Mouse (Mus musculus) testis, adult 2 months (tissue): Measurements from ENCODE around the gene Tmem255b. TPM values are rescaled to one million over a fixed set of nuclear protein-coding genes. Genes with fewer than 3 reads are reported as not detected.

Experiments
- H3K27ac ChIP-seq: fragments of 200-500 bp; 2 replicates; pipeline ENCODE4 v1.5.1; 2012; ENCODE audit warnings: low read depth, low read length; ENCODE audit not compliant: control insufficient read depth, insufficient read depth
- H3K27me3 ChIP-seq: fragments of 200-500 bp; 2 replicates; pipeline ENCODE4 v1.6.1; 2012; ENCODE audit warnings: mild to moderate bottlenecking, low read length, moderate library complexity; ENCODE audit not compliant: control insufficient read depth, insufficient read depth
- H3K36me3 ChIP-seq: fragments of 200-500 bp; 2 replicates; pipeline ENCODE4 v1.6.1; 2012; ENCODE audit warnings: mild to moderate bottlenecking, low read length; ENCODE audit not compliant: control insufficient read depth, insufficient read depth
- H3K4me1 ChIP-seq: fragments of 200-500 bp; 2 replicates; pipeline ENCODE4 v1.6.1; 2012; ENCODE audit warnings: low read length; ENCODE audit not compliant: control insufficient read depth, insufficient read depth
- H3K4me3 ChIP-seq: fragments of 200-500 bp; 2 replicates; pipeline ENCODE4 v1.5.1; 2012; ENCODE audit warnings: low read depth, mild to moderate bottlenecking, low read length, moderate library complexity, mixed read lengths; ENCODE audit not compliant: control insufficient read depth
- CTCF ChIP-seq: fragments of 200-500 bp; IDR thresholded peaks from 2 replicates; pipeline ENCODE4 v1.5.1; 2012; ENCODE audit warnings: low read depth, mild to moderate bottlenecking, inconsistent platforms, low read length, moderate library complexity; ENCODE audit not compliant: control insufficient read depth, insufficient read depth, insufficient replicate concordance
- POLR2A ChIP-seq: fragments of 200-500 bp; IDR thresholded peaks from 2 replicates; pipeline ENCODE4 v1.6.1; 2012; ENCODE audit warnings: low read depth, mild to moderate bottlenecking, inconsistent platforms, low read length, moderate library complexity; ENCODE audit not compliant: control insufficient read depth
- polyA plus RNA-seq: library from polyadenylated mRNA; depleted of rRNA; stranded (reverse); fragments of >200 nt; gene quantifications from 2 replicates; pipeline ENCODE4 v1.2.3, GENCODE M21; 2012

Gene Tmem255b
- polyA plus RNA-seq, 1 experiment, result 4.0 TPM

DNA sequence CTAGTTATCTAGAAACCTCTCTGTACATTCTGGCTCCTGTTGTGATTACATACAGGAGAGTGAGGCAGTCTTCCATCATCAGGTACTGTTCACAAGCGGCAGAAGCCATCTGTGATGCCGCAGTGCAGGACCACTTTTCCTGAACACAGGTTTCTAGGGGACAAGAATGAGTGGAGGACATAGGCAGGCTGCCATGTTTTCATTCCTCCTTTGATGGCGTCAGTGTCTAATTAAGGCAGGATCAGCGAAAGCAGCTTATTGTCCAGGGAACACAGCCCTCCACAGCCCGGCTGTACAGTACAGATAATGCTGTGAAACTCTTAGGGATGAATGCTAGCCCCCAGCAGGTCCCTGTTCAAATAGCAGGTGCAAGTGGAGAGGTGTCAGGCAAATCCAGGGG, 29.0 kb upstream of the Tmem255b start:
- no peak overlapping the region for H3K4me3 ChIP-seq
- H3K36me3 ChIP-seq, result no peaks in the 10 kb centered on the region
- no peaks in the 10 kb centered on the region for H3K4me1 ChIP-seq

DNA sequence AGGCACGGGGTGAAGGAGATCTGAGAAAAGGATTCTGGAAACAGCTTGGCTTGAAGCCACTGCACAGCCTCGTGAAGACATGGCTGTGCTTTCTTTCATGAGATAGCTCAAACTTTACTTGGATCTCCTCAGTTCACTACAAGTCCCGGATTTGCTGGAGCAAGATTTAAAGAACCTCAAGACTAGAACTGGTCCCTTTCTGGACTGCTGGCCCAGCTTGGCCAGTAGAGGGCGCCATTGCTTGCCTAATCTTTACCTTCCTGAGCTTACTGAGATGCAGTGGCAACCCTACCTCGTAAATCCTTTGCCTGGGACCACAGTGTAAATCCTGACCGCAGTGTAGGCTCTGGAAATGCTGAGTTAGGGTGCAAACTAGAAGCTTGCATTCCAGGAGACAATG, 23.4 kb upstream of the Tmem255b start:
- H3K4me1 ChIP-seq, result peaks cover 2% of the 10 kb centered on the region
- no peak overlapping the region for H3K27ac ChIP-seq
- H3K27me3 ChIP-seq, result no peaks in the 10 kb centered on the region
- TF ChIP-seq CTCF (peak; percentile 88), POLR2A (no peak)
- no peaks in the 10 kb centered on the region for H3K36me3 ChIP-seq
- H3K4me3 ChIP-seq, result no peak overlapping the region

More for the DNA sequence above, 29.0 kb upstream of the Tmem255b start:
- Histone ChIP-seq H3K27ac (no peak overlapping the region), H3K27me3 (no peaks in the 10 kb centered on the region)
- TF ChIP-seq POLR2A, result no peak

DNA sequence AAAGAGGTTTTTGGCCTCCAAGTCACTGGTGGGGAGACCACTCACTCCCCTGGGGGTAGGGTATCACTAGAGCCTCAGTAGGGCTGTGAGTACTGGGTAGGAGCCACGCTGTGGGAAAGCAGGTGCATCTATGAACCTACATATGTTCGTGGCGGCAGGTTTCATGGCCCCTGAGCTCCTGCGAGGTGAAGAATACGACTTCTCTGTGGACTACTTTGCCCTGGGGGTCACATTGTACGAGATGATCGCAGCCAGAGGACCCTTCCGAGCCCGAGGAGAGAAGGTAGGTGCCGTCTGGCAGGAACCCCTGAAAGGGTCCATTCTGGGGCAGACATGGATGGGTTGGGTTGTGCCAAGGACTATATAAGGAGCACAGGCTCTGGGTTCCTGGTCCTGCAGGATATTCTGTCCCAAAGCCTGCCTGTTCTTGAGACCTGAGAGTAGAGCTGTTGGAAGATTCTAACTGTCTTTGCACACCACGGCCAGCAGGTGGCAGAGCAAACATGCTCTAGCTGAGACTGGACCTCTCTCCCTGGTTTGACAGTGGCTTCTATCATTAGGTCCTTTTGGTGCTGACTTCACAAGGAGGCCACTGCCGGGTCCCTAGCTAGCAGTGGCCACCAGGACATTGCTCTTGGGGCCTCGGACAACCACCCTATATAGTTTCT, 22.0 kb upstream of the Tmem255b start:
- H3K4me3 ChIP-seq, result no peak overlapping the region
- H3K4me1 ChIP-seq, result peaks cover 2% of the 10 kb centered on the region
- H3K36me3 ChIP-seq, result no peaks in the 10 kb centered on the region
- TF ChIP-seq CTCF (peak; percentile 84; the same call in 1 of the 2 replicates), POLR2A (no peak)
- no peak overlapping the region for H3K27ac ChIP-seq
- H3K27me3 ChIP-seq, result no peaks in the 10 kb centered on the region

DNA sequence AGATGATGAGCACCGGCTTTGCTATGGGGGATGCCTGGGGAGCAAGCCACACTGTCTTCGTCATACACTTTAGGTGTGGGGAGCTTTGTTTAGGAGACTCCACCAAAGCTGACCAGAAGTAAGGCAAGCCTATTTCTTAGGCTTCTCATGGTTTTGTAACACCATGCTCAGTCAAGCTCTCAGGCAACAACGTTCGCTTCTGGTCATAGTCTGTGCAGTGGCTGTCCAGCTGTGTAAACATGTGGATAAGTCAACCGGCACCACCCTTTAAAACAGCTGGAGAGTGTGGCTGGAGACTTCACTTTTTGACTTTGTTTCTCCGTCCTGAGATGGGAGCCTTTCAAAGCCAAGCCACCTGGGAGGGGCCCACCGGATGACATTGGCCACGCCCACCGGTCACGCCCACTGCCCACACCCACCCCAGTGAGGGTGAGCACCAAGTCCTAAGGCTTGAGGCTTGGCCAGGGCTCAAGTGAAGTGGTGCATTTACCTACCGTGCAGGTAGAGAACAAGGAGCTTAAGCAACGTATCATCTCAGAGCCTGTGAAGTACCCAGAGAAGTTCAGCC, 21.1 kb upstream of the Tmem255b start:
- Histone ChIP-seq H3K4me3 (no peak overlapping the region), H3K27me3 (no peaks in the 10 kb centered on the region), H3K27ac (no peak overlapping the region), H3K36me3 (no peaks in the 10 kb centered on the region), H3K4me1 (peaks cover 2% of the 10 kb centered on the region)
- no peak for TF ChIP-seq CTCF
- no peak for TF ChIP-seq POLR2A

DNA sequence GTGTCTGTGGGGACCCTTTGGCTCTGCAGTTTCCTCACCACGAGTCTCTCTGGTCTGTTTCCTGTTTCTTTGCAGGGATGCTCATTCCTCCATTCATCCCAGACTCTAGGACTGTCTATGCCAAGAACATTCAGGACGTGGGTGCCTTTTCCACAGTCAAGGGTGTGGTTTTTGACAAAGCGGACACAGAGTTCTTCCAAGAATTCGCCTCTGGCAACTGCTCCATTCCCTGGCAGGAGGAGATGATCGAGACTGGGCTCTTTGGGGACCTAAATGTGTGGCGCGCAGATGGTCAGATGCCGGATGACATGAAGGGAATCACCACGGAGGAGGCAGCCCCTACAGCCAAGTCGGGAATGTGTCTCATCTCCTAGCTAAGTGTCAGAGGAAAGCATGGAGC, 19.1 kb upstream of the Tmem255b start:
- Histone ChIP-seq H3K4me3 (no peak overlapping the region), H3K27me3 (no peaks in the 10 kb centered on the region), H3K27ac (no peak overlapping the region), H3K4me1 (peaks cover 2% of the 10 kb centered on the region), H3K36me3 (no peaks in the 10 kb centered on the region)
- no peak for TF ChIP-seq CTCF
- TF ChIP-seq POLR2A, result no peak

DNA sequence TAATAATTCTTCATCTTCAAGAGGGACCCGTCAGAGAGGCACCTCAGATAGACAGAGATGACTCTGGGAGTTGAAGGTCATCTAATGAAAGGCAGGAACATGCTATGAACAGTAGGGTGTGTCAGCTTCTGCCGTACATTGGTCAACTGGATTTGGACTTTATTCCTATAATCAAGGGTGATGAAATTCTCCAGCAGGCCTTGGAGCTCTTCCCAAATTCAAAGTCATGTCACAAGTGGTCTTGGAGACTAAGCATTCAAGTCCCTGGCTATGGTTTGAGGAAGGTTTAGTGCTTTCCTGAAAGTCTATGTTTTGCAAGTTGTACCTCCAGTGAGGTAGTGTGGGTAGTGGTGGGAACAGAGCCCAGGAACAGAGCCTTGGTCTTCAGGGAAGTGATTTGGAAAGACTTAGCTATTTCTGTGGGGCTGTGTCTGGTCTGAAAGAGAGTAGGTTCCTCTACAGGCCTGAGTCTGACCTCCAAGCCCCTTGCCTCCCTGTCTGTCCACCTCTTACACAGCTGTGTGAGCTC, 15.8 kb upstream of the Tmem255b start:
- TF ChIP-seq CTCF, result no peak
- no peak for TF ChIP-seq POLR2A
- Histone ChIP-seq H3K4me3 (no peak overlapping the region), H3K36me3 (no peaks in the 10 kb centered on the region), H3K4me1 (no peaks in the 10 kb centered on the region), H3K27ac (no peak overlapping the region), H3K27me3 (no peaks in the 10 kb centered on the region)

DNA sequence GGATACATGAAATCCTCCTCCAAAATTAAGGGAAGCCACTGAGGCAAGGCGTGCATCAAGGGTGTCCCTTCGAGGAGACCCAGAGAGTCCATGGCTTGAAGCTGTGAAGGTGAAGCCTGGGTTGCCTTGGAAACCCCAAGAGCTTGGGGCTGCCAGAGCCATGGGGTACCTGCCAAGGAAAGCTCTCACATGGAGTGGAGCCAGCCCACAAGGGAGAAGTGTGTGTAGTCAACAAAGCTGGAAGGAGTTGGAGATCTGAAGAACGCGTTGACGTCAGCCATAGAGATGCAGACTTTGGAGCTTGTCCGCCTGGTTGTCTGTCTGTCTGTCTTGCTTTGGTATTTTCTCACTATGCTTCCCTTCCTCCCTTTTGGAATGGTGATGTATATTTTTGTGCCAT, 14.0 kb upstream of the Tmem255b start:
- Histone ChIP-seq H3K27me3 (no peaks in the 10 kb centered on the region), H3K4me1 (no peaks in the 10 kb centered on the region), H3K36me3 (no peaks in the 10 kb centered on the region), H3K27ac (no peak overlapping the region), H3K4me3 (no peak overlapping the region)
- no peak for TF ChIP-seq CTCF
- no peak for TF ChIP-seq POLR2A
